Mouse (Mus musculus) spleen, postnatal 10 days (tissue): ENCODE measurements around the gene Ercc2.

ENCODE experiments used
- DNase-seq, 2 experiments: peaks; one replicate each; pipeline ENCODE4 v3.0.0; 2021 to 2022; ENCODE audit warnings: low spot score in 2 of 2

The Ercc2 gene

GRCm38 (mm10) chr7:19405417-19405816 lies 23.6 kb downstream of the Ercc2 start:
- peak; percentile 82 to 90 for DNase-seq

- no peak for DNase-seq
Observed at GRCm38 (mm10) chr7:19409753-19410152, 27.9 kb downstream of the Ercc2 start.

- no peak for DNase-seq
Observed at GRCm38 (mm10) chr7:19410766-19411344, 29.0 kb downstream of the Ercc2 start.

GRCm38 (mm10) chr7:19411783-19412182 lies 30.0 kb downstream of the Ercc2 start:
- DNase-seq: no peak

- DNase-seq: no peak
Observed at GRCm38 (mm10) chr7:19413525-19413924, 31.7 kb downstream of the Ercc2 start.

- DNase-seq: no peak
Observed at GRCm38 (mm10) chr7:19416590-19416989, 34.8 kb downstream of the Ercc2 start.

- DNase-seq: no peak
Observed at GRCm38 (mm10) chr7:19420121-19420520, 38.3 kb downstream of the Ercc2 start.

GRCm38 (mm10) chr7:19420821-19421636 lies 39.2 kb downstream of the Ercc2 start:
- DNase-seq: peak; percentile 65 to 91

GRCm38 (mm10) chr7:19423083-19423482 lies 41.3 kb downstream of the Ercc2 start:
- DNase-seq: no peak

GRCm38 (mm10) chr7:19424051-19424450 lies 42.2 kb downstream of the Ercc2 start:
- DNase-seq: no peak

GRCm38 (mm10) chr7:19426349-19426748 lies 44.5 kb downstream of the Ercc2 start:
- DNase-seq: no peak

- no peak for DNase-seq
Observed at GRCm38 (mm10) chr7:19426888-19427287, 45.1 kb downstream of the Ercc2 start.

GRCm38 (mm10) chr7:19427999-19428650 lies 46.3 kb downstream of the Ercc2 start:
- peak in 1 of 2 experiments; percentile 67 for DNase-seq

- peak in 1 of 2 experiments; percentile 45 for DNase-seq
Observed at GRCm38 (mm10) chr7:19429726-19430125, 47.9 kb downstream of the Ercc2 start.

GRCm38 (mm10) chr7:19430402-19430801 lies 48.6 kb downstream of the Ercc2 start:
- DNase-seq: no peak

GRCm38 (mm10) chr7:19432475-19432874 lies 50.7 kb downstream of the Ercc2 start:
- no peak for DNase-seq

GRCm38 (mm10) chr7:19436276-19436675 lies 54.5 kb downstream of the Ercc2 start:
- no peak for DNase-seq

- no peak for DNase-seq
Observed at GRCm38 (mm10) chr7:19437048-19437447, 55.2 kb downstream of the Ercc2 start.

GRCm38 (mm10) chr7:19441448-19442091 lies 59.8 kb downstream of the Ercc2 start:
- DNase-seq: no peak

GRCm38 (mm10) chr7:19443344-19443743 lies 61.5 kb downstream of the Ercc2 start:
- DNase-seq: peak; percentile 81 to 87

- no peak for DNase-seq
Observed at GRCm38 (mm10) chr7:19444801-19445200, 63.0 kb downstream of the Ercc2 start.
